Mouse (Mus musculus): Measurements from ENCODE around the gene Pigv.

Gene Pigv

GRCm38 (mm10) chr4:133671881-133672844 is at the start of gene Pigv:
Gene Pigv (minus strand): TSS chr4:133672647.
- DNase-seq = peak; percentile 96

- no peak for DNase-seq
Observed at GRCm38 (mm10) chr4:133719791-133720190, 47.3 kb upstream of the Pigv start.

- DNase-seq = no peak
Observed at GRCm38 (mm10) chr4:133712755-133713154, 40.3 kb upstream of the Pigv start.

- no peak for DNase-seq
Observed at GRCm38 (mm10) chr4:133711307-133712076, 39.0 kb upstream of the Pigv start.

GRCm38 (mm10) chr4:133709395-133709794 is 36.9 kb upstream of the Pigv start:
- no peak for DNase-seq

- DNase-seq = no peak
Observed at GRCm38 (mm10) chr4:133707464-133707863, 35.0 kb upstream of the Pigv start.

GRCm38 (mm10) chr4:133706956-133707355 is 34.5 kb upstream of the Pigv start:
- peak; percentile 44 for DNase-seq

GRCm38 (mm10) chr4:133705062-133705461 is 32.6 kb upstream of the Pigv start:
- no peak for DNase-seq

GRCm38 (mm10) chr4:133700905-133701368 is 28.5 kb upstream of the Pigv start:
- DNase-seq = peak; percentile 65

- no peak for DNase-seq
Observed at GRCm38 (mm10) chr4:133695363-133695762, 22.9 kb upstream of the Pigv start.

- no peak for DNase-seq
Observed at GRCm38 (mm10) chr4:133690252-133690651, 17.8 kb upstream of the Pigv start.

- DNase-seq = no peak
Observed at GRCm38 (mm10) chr4:133688417-133689067, 16.1 kb upstream of the Pigv start.

- no peak for DNase-seq
Observed at GRCm38 (mm10) chr4:133687126-133687525, 14.7 kb upstream of the Pigv start.

- no peak for DNase-seq
Observed at GRCm38 (mm10) chr4:133686512-133686911, 14.1 kb upstream of the Pigv start.

GRCm38 (mm10) chr4:133680206-133680786 is 7.8 kb upstream of the Pigv start:
- DNase-seq = no peak

GRCm38 (mm10) chr4:133679629-133680028 is 7.2 kb upstream of the Pigv start:
- DNase-seq = no peak

- no peak for DNase-seq
Observed at GRCm38 (mm10) chr4:133677266-133677665, 4.8 kb upstream of the Pigv start.

GRCm38 (mm10) chr4:133676189-133676588 is 3.7 kb upstream of the Pigv start:
- DNase-seq = no peak

- DNase-seq = peak; percentile 47
Observed at GRCm38 (mm10) chr4:133675594-133676016, 3.2 kb upstream of the Pigv start.

- DNase-seq = no peak
Observed at GRCm38 (mm10) chr4:133674331-133674695, 1.9 kb upstream of the Pigv start.

GRCm38 (mm10) chr4:133673666-133674330 is 1.4 kb upstream of the Pigv start:
- peak; percentile 54 for DNase-seq
